Mouse (Mus musculus) MEL (cell line): ENCODE data around the gene Kctd10. TPM values are rescaled to one million over a fixed set of nuclear protein-coding genes. Genes with fewer than 3 reads are reported as not detected.

Experiments
- DNase-seq: peaks from one replicate; pipeline ENCODE4 v3.0.0; 2011; ENCODE audit warnings: low read depth, low spot score
- H3K27ac ChIP-seq: 2 replicates; pipeline ENCODE4 v1.5.1; 2012; ENCODE audit warnings: low read depth, mild to moderate bottlenecking, control low read depth, low read length, moderate library complexity; ENCODE audit not compliant: control insufficient read depth
- H3K27me3 ChIP-seq, 2 experiments: fragments of 150-350 bp in 1 of 2; sonication (generic) in 1 of 2; 2 replicates each; pipeline ENCODE4 v1.6.1; 2012; ENCODE audit warnings: low read length in 2 of 2, mild to moderate bottlenecking in 2 of 2, improper control_type of control experiment in 1 of 2, moderate library complexity in 1 of 2; ENCODE audit not compliant: insufficient read depth in 2 of 2, control insufficient read depth in 1 of 2
- H3K36me3 ChIP-seq, 2 experiments: 2 replicates each; pipeline ENCODE4 v1.6.1; 2012 to 2014; ENCODE audit warnings: low read length in 2 of 2, improper control_type of control experiment in 1 of 2, inconsistent platforms in 1 of 2, mild to moderate bottlenecking in 1 of 2; ENCODE audit not compliant: insufficient read depth in 2 of 2, control insufficient read depth in 1 of 2
- H3K4me1 ChIP-seq, 2 experiments: fragments of 150-350 bp in 1 of 2; sonication (generic) in 1 of 2; 2 replicates each; pipeline ENCODE4 v1.6.1; 2012; ENCODE audit warnings: low read length in 2 of 2, improper control_type of control experiment in 1 of 2, mild to moderate bottlenecking in 1 of 2; ENCODE audit not compliant: insufficient read depth in 2 of 2, control insufficient read depth in 1 of 2
- H3K4me3 ChIP-seq, 2 experiments: fragments of 150-350 bp in 1 of 2; sonication (generic) in 1 of 2; 2 replicates each; pipeline ENCODE4 v1.5.1; 2012; ENCODE audit warnings: low read depth in 2 of 2, low read length in 2 of 2, mild to moderate bottlenecking in 2 of 2, moderate library complexity in 2 of 2, control low read depth in 1 of 2, improper control_type of control experiment in 1 of 2; ENCODE audit not compliant: control insufficient read depth in 1 of 2, insufficient read depth in 1 of 2
- H3K79me2 ChIP-seq: 2 replicates; pipeline ENCODE4 v1.6.1; 2012; ENCODE audit warnings: mild to moderate bottlenecking, low read length, moderate library complexity; ENCODE audit not compliant: control insufficient read depth, poor library complexity, insufficient read depth
- H3K9ac ChIP-seq: 2 replicates; pipeline ENCODE4 v1.6.1; 2012; ENCODE audit warnings: low read depth, mild to moderate bottlenecking, control low read depth, low read length, moderate library complexity; ENCODE audit not compliant: control insufficient read depth, poor library complexity, severe bottlenecking
- H3K9me3 ChIP-seq: fragments of 150-350 bp; sonication (generic); replicated peaks from 2 replicates; pipeline ENCODE4 v1.6.1; 2012; ENCODE audit warnings: mild to moderate bottlenecking, low read length, improper control_type of control experiment, moderate library complexity; ENCODE audit not compliant: insufficient read depth
- BHLHE40 ChIP-seq: IDR thresholded peaks from 2 replicates; pipeline ENCODE4 v1.6.1; 2012; ENCODE audit warnings: low read depth, mild to moderate bottlenecking, inconsistent platforms, low read length, improper control_type of control experiment, borderline replicate concordance
- EP300 ChIP-seq, 2 experiments: IDR thresholded peaks; 2 replicates each; pipeline ENCODE4 v1.6.1; 2011; ENCODE audit warnings: improper control_type of control experiment in 2 of 2, low read length in 2 of 2, low read depth in 1 of 2, mild to moderate bottlenecking in 1 of 2
- ETS1 ChIP-seq: IDR thresholded peaks from 2 replicates; pipeline ENCODE4 v1.6.1; 2012; ENCODE audit warnings: low read depth, mild to moderate bottlenecking, inconsistent platforms, low read length, improper control_type of control experiment, moderate library complexity
- GABPA ChIP-seq: IDR thresholded peaks from 2 replicates; pipeline ENCODE4 v1.6.1; 2012; ENCODE audit warnings: low read depth, mild to moderate bottlenecking, inconsistent platforms, low read length, improper control_type of control experiment, moderate library complexity
- MEF2A ChIP-seq: IDR thresholded peaks from 2 replicates; pipeline ENCODE4 v1.6.1; 2014; ENCODE audit warnings: low read depth, mild to moderate bottlenecking, inconsistent platforms, low read length, improper control_type of control experiment; ENCODE audit not compliant: poor library complexity, insufficient replicate concordance, severe bottlenecking; ENCODE audit errors: extremely low read depth
- MYB ChIP-seq: IDR thresholded peaks from 2 replicates; pipeline ENCODE4 v1.6.1; 2011; ENCODE audit warnings: mild to moderate bottlenecking, low read depth, low read length, improper control_type of control experiment
- MYC ChIP-seq: IDR thresholded peaks from 2 replicates; pipeline ENCODE4 v1.6.1; 2011; ENCODE audit warnings: low read depth, mild to moderate bottlenecking, low read length, improper control_type of control experiment, moderate library complexity
- POLR2A ChIP-seq, 2 experiments: IDR thresholded peaks; 2 replicates each; pipeline ENCODE4 v1.6.1; 2011 to 2012; ENCODE audit warnings: low read length in 2 of 2, mild to moderate bottlenecking in 2 of 2, control low read depth in 1 of 2, improper control_type of control experiment in 1 of 2, low read depth in 1 of 2, moderate library complexity in 1 of 2; ENCODE audit not compliant: control insufficient read depth in 1 of 2, insufficient read depth in 1 of 2, poor library complexity in 1 of 2
- POLR2AphosphoS2 ChIP-seq: IDR thresholded peaks from 2 replicates; pipeline ENCODE4 v1.6.1; 2011; ENCODE audit warnings: low read length, improper control_type of control experiment
- POLR2AphosphoS5 ChIP-seq: IDR thresholded peaks from 2 replicates; pipeline ENCODE4 v1.6.1; 2012; ENCODE audit warnings: low read depth, borderline replicate concordance, mild to moderate bottlenecking, inconsistent platforms, low read length, moderate library complexity, mixed read lengths
- RAD21 ChIP-seq: IDR thresholded peaks from 2 replicates; pipeline ENCODE4 v1.6.1; 2011; ENCODE audit warnings: mild to moderate bottlenecking, low read depth, low read length, improper control_type of control experiment
- USF2 ChIP-seq, 2 experiments: IDR thresholded peaks; 2 replicates each; pipeline ENCODE4 v1.6.1; 2011 to 2012; ENCODE audit warnings: improper control_type of control experiment in 2 of 2, low read length in 2 of 2, borderline replicate concordance in 1 of 2, inconsistent platforms in 1 of 2, low read depth in 1 of 2, mild to moderate bottlenecking in 1 of 2; ENCODE audit not compliant: insufficient read depth in 1 of 2
- ZMIZ1 ChIP-seq: IDR thresholded peaks from 2 replicates; pipeline ENCODE4 v1.6.1; 2012; ENCODE audit warnings: low read depth, mild to moderate bottlenecking, inconsistent platforms, low read length, improper control_type of control experiment, moderate library complexity
- ZNF384 ChIP-seq: IDR thresholded peaks from 2 replicates; pipeline ENCODE4 v1.6.1; 2012; ENCODE audit warnings: low read depth, mild to moderate bottlenecking, inconsistent platforms, low read length, improper control_type of control experiment
- polyA plus RNA-seq, 2 experiments: library from polyadenylated mRNA; stranded (reverse) in 1 of 2; unstranded in 1 of 2; fragments of >175 nt in 1 of 2; fragments of >200 nt in 1 of 2; gene quantifications; 2 replicates each; pipeline versions ENCODE4 v1.2.1 to v1.2.4; 2012; ENCODE audit warnings: low replicate concordance in 2 of 2, low read depth in 1 of 2; ENCODE audit not compliant: insufficient read length in 2 of 2, insufficient read depth in 1 of 2, missing spikeins in 1 of 2
- total RNA-seq: library from RNA; depleted of rRNA; stranded (reverse); fragments of 300-350 nt; gene quantifications from 2 replicates; pipeline ENCODE4 v1.2.3, GENCODE M21; 2012

Kctd10 gene
- total and polyA plus RNA-seq, 3 experiments: 42.2 to 47.8 TPM; not detected in 1

DNA sequence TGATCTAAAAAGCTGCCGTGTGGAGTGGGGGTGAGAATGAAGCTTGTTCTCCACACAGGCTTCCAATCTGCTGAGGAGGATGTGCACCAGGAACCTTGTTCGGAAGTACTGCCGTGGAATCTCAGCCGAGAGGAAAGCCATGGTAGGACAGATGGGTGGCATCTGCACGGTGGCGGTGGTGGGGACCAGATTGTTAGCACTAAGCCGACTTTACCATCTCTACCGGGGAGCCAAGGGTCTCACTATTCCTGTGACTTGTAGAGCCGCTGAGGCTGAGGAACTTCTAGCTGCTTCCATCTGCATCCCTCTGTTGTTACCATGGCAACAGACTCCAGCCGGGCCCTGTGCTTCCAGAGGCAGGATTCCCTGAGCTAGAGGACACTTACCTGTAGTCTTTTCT lies 21.5 kb downstream of the Kctd10 start:
- Histone ChIP-seq H3K4me3 (no peak overlapping the region), H3K9ac (no peak overlapping the region), H3K27me3 (no peaks in the 10 kb centered on the region), H3K9me3 (no peaks in the 10 kb centered on the region), H3K4me1 (no peaks in the 10 kb centered on the region), H3K27ac (no peak overlapping the region), H3K79me2 (no peaks in the 10 kb centered on the region), H3K36me3 (no peaks in the 10 kb centered on the region)
- DNase-seq: no peak
- no peak for TF ChIP-seq MYC
- TF ChIP-seq GABPA: no peak
- TF ChIP-seq MYB: no peak
- TF ChIP-seq ZNF384: no peak
- no peak for TF ChIP-seq USF2 (IDR thresholded peaks at IDR 0.05; ENCODE audit: borderline replicate concordance in 1 of 2, insufficient read depth in 1 of 2, low read depth in 1 of 2, low read length in 2 of 2)
- no peak for TF ChIP-seq MEF2A
- TF ChIP-seq POLR2AphosphoS2: no peak
- TF ChIP-seq RAD21: no peak
- no peak for TF ChIP-seq ETS1
- TF ChIP-seq BHLHE40: no peak
- TF ChIP-seq EP300 (IDR thresholded peaks at IDR 0.05; ENCODE audit: low read depth in 1 of 2, low read length in 2 of 2): no peak

DNA sequence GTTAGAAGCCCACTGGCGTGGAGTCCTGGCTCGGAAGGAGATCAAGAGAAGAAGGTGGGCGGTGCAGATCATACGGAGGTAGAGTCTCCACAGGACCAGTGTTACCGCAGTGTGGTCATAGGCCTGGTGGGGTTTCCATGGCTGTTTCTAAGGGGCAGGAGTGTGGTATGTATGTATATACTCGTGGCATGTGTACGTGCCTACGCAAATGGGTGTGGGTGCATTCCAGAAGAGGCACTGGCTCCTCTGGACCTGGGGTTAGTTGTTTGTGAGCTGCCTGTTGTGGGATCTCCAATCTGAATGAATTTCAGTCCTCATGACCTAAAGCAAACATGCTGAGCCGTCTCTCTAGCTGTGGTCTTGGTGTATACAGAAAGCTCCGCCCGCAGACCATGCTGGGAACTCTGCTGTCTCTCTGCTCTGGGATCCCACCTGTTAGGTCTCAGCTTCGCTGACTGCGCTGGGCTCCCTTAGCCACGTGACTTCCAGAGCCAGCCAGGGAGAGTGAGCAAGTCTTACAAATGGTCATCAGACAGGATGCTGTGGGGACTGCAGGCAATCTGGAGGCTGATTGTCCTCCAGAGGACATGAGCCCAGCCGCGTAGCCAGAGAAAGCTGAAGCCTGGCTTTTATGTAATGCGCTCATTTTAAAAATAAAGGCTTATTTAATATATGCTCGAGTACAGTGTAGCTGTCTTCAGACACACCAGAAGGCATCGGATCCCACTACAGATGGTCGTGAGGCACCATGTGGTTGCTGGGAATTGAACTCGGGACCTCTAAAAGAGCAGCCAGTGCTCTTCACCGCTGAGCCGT lies 23.2 kb downstream of the Kctd10 start:
- no peak for TF ChIP-seq USF2 (IDR thresholded peaks at IDR 0.05; ENCODE audit: borderline replicate concordance in 1 of 2, insufficient read depth in 1 of 2, low read depth in 1 of 2, low read length in 2 of 2)
- TF ChIP-seq POLR2AphosphoS5: no peak
- no peak for TF ChIP-seq POLR2AphosphoS2
- TF ChIP-seq GABPA: no peak
- TF ChIP-seq POLR2A (IDR thresholded peaks at IDR 0.05; ENCODE audit: control insufficient read depth in 1 of 2, insufficient read depth in 1 of 2, low read depth in 1 of 2, low read length in 2 of 2, poor library complexity in 1 of 2): no peak
- TF ChIP-seq ZMIZ1: no peak

More for the DNA sequence above, 23.2 kb downstream of the Kctd10 start:
- no peaks in the 10 kb centered on the region for H3K36me3 ChIP-seq
- H3K27ac ChIP-seq: no peak overlapping the region
- DNase-seq: no peak
- H3K4me3 ChIP-seq: no peak overlapping the region
- no peaks in the 10 kb centered on the region for H3K9me3 ChIP-seq
- no peaks in the 10 kb centered on the region for H3K79me2 ChIP-seq
- no peaks in the 10 kb centered on the region for H3K27me3 ChIP-seq
- H3K4me1 ChIP-seq: no peaks in the 10 kb centered on the region
- no peak overlapping the region for H3K9ac ChIP-seq
